Mouse (Mus musculus): ENCODE results near the gene Cd300lb. TPM values are rescaled to one million over a fixed set of nuclear protein-coding genes. Genes with fewer than 3 reads are reported as not detected.
"Not testable (repeated sequence)": the region's sequence is repeated elsewhere in the genome, so short reads cannot be mapped to it uniquely, and the experiment has no call there.

Cd300lb gene
- not detected for total RNA-seq (2021)

- no peak for DNase-seq
These were observed at the start of gene Cd300lb for GRCm38 (mm10) chr11:114934144-114934543. TSS of gene Cd300lb (minus strand) at chr11:114934386.

DNA sequence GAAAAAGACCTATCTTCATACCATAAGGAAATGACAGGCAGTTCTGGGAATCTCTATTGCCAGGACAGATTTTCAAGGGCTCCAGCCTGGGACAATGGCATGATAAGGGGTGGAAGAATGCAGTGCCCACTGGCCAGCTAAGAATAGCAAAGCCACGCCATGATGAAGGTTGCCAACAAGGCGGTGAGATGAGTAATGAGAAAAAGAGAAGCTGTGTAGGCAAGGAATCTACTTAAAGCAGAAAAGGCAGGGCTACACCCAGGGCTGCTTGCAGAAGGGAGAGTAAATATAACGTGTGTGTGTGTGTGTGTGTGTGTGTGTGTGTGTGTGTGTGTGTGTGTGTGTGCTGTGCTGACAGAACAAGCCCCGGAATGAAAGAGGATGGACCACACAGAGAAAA lies 47.7 kb upstream of the Cd300lb start:
- no peak for DNase-seq

DNA sequence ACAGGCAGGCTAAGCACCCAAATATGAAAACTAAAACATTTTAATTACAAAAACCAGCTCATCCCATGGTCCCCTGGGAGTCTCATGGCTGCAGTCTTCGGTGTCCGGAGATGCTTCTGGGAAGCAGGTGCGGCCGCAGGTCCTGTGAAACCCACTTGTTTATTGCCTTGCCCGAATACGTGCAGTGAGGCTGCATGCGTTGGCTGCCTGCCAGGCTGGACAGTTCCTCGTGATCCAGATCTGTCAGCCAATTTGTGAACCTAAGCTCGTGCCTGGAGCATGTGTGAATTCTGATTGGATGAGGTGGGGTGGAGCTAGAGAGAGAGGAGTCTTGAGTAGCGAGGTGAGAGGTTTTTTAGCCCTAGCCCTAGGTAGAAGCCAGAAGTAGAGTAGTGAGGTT lies 38.5 kb upstream of the Cd300lb start:
- DNase-seq = no peak

DNA sequence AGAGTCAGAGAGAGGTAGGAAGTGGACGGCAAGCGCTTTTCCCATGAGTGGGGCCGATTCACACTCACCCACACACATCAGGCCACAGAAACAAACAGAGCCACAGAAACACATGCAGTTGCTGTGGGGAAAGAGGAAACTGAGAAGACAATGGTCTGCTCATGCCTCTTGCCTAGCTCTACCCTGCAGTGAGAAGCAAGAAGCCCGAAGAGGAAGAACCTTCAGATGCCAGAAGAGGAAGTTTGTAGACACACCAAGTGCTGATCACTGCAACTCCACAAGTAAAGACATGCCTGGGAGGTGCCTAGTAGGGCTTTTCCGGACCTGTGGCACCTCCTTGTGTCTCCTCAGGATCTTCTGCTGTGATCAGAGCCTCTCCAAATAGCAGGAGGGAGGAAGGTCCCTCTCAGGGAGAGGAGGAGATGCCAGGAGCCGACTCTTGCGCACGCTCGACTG lies 34.6 kb upstream of the Cd300lb start, which contains the start of gene Cd300c:
Gene Cd300c, minus strand, starts transcription at position 406 of the 456 bp plus-strand sequence.
- DNase-seq = no peak

- no peak for DNase-seq
These were observed 31.1 kb upstream of the Cd300lb start for GRCm38 (mm10) chr11:114965182-114965828.

DNA sequence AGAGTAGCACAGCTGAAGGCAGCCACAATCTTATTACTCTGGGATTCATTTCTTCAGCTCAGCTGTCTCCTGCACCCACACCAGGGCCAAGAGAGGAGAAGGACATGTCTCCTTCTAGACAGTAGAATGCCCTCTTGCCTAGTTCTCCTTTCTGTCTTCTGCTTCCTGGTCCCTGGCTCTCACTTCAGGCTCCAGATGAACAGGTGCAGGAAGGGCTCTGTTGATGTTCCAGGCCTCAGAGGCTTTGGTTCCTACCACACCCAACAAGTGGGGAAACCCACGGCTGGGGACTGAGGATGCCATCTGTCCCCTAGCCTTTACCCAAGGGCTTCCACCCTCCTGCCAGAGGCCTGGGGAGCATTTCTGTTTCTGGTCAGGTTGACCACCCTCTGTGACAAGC lies 26.2 kb upstream of the Cd300lb start:
- no peak for DNase-seq

DNA sequence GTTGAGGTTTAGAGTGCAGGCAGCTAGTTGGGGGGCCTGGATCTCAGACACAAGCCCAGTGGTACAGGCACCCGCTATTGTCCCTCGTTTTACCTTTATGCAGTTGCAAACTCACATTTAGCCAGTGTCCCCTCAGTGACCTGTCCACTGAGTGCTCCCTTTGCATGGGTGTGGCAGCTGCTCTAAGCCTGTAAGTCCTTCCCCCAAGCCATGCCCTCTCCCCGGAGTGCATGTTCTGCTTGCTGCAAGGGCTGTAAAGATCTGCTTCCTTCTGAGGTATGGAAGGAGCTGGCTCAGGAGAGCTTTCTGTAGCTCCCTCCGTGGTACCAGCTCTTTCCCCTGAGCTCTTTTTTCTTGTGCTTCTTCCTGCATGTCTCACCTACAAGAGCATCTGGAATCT lies 595 bp downstream of the Cd300lb start:
- no peak for DNase-seq

GRCm38 (mm10) chr11:114931041-114931440 lies 3.1 kb downstream of the Cd300lb start:
- DNase-seq = no peak

DNA sequence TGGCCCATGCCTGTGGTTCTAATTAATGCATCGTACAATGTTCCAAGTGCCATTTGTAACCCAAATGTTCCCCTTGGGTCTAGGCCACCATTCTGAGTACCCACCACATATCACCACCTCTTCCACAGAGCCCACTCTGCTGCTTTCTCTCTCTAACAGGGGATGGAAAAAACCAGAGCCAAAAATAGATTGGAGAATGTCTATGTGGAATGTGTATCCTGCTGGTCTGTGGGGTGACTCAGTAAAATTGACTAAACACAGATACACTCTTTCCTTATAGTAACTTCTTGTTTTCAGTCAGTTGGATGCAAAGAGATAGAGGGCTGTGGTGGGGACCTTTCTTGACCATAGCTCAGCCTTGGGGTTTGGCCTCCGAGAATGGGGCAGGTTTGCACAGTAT lies 4.6 kb downstream of the Cd300lb start:
- DNase-seq = no peak

DNA sequence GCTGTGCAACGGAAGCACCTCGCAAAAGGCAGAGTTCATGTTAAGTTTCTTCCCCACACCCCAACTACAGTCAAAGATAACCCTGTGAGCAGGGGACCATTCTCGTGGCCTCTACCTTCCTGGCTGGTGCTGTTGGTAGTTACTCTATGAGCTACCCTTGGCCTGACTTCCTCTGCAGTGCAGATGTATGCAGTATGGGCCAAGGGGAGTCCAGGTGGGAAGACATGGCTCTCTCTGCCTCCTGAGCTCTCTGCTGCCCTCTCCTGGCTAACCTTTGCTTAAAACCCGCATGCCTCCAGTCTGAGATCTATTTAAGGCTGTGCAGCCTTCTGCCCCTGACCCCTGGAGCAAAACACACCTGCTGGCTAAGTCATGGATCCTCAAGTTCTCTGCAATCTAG lies 10.2 kb downstream of the Cd300lb start:
- no peak for DNase-seq

- no peak for DNase-seq
These were observed 11.7 kb downstream of the Cd300lb start for GRCm38 (mm10) chr11:114922439-114922838.

GRCm38 (mm10) chr11:114917120-114917519 lies 17.1 kb downstream of the Cd300lb start:
- DNase-seq = no peak

- DNase-seq = no peak
These were observed 19.2 kb downstream of the Cd300lb start for GRCm38 (mm10) chr11:114914978-114915377.

- peak; percentile 66 to 82 for DNase-seq
These were observed 21.3 kb downstream of the Cd300lb start for GRCm38 (mm10) chr11:114912847-114913246.

DNA sequence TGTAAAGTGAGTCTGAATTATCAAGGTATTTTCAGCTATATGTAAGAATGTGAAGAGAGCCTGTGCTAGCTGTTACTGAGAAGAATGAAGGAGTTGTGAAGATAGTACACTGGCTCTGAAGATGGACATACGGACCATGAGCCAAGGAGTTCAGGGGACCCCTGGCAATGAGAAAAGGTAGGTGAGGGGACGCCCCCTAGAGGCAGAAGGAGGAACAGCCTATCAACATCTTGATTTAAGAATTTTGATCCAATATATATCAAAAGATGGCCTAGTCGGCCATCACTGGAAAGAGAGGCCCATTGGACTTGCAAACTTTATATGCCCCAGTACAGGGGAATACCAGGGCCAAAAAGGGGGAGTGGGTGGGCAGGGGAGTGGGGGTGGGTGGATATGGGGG lies 24.6 kb downstream of the Cd300lb start:
- DNase-seq = not testable (repeated sequence)

- DNase-seq = no peak
These were observed 26.1 kb downstream of the Cd300lb start for GRCm38 (mm10) chr11:114908086-114908485.

GRCm38 (mm10) chr11:114907567-114907966 lies 26.6 kb downstream of the Cd300lb start:
- DNase-seq = no peak

GRCm38 (mm10) chr11:114903224-114903623 lies 31.0 kb downstream of the Cd300lb start:
- DNase-seq = no peak

- no peak for DNase-seq
These were observed 36.2 kb downstream of the Cd300lb start for GRCm38 (mm10) chr11:114898026-114898425.

GRCm38 (mm10) chr11:114896085-114896484 lies 38.1 kb downstream of the Cd300lb start:
- no peak for DNase-seq

GRCm38 (mm10) chr11:114890542-114890941 lies 43.6 kb downstream of the Cd300lb start:
- no peak for DNase-seq

DNA sequence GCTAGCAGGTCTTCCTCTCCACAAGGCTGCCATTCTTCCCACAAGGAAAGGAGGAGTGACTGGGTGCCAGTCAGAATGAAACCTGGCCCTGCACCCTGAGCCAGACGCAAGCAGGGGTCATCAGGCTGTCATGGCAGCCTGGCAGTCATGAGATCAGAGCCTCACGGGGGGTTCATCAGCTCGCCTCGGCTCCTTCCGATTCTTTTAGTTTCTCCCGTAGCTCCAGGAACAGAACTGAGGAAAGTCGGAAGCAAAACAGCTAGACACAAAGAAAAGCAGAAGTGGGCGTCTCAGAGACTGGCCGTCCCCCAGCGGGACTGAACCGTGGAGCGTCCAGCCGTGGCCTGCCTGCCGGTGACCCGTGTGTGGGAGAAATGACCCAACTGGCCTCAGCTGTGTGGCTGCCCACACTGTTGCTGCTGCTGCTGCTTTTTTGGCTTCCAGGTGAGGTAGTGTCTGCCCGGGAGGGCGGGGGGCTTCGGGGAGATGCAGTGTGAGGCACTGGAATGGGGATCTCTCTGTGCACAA lies 44.1 kb downstream of the Cd300lb start, which contains the start of gene Cd300a:
Gene Cd300a, plus strand, starts transcription at position 51 of the 528 bp plus-strand sequence.
- DNase-seq = no peak

DNA sequence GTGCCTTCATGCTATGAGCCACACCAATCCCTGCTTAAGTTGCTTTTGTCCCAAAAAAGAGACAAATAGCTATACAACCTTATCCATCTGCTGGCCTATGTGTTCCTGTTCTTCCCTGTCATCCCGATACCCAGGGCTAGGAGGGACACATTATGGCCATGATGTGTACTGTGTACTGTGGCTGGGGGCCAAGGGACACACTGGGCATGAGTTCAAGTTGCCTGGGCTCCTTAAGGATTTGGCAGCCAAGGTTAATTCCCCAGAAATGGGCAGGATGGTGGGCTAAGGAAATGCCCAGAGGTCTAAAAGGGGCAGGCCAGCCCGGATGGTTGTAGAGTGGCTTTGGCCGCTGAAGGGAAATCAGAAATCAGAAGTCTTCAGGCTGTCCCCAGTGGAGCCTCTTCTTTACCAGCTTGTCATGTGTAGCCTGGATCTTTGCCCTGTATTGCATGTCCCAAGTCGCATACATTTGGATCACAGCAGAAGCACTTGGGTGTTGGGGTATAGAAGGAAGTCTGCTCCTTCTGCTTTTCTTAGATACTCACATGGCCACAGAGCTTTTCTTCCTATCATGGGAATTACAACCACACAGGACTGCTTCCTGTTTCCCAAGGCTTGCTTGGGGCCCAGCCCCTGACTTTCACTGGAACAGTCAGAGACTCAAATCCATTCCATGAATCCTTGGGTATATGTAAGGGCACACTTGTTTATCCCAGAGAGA lies 49.6 kb downstream of the Cd300lb start:
- DNase-seq = no peak
